Mouse (Mus musculus): ENCODE measurements around the gene Pdgfra. TPM values are rescaled to one million over a fixed set of nuclear protein-coding genes. Genes with fewer than 3 reads are reported as not detected.

The Pdgfra gene
- polyA plus RNA-seq, 1 experiment from 2014 or later, result 11.6 TPM

- Histone ChIP-seq H3K27ac (ENCODE audit: low read length) (no peak overlapping the region), H3K9me3 (replicated peaks; ENCODE audit: control insufficient read depth, low read length) (no peaks in the 10 kb centered on the region), H3K4me3 (ENCODE audit: low read length) (no peak overlapping the region), H3K9ac (ENCODE audit: low read length) (no peak overlapping the region), H3K4me1 (ENCODE audit: control insufficient read depth, insufficient read depth, low read length) (no peaks in the 10 kb centered on the region), H3K36me3 (ENCODE audit: control insufficient read depth, insufficient read depth) (no peaks in the 10 kb centered on the region), H3K4me2 (ENCODE audit: low read depth, low read length) (no peak overlapping the region), H3K27me3 (ENCODE audit: control insufficient read depth, insufficient read depth, low read length) (no peaks in the 10 kb centered on the region)
- 86% methylated on average over 6 of the region's 6 CpGs for WGBS
- ATAC-seq (replicated peaks; ENCODE audit: extremely low read depth, insufficient read depth, low FRiP score), result no peak
Measured at GRCm38 (mm10) chr5:75161586-75161985, 9.5 kb downstream of the Pdgfra start.

DNA sequence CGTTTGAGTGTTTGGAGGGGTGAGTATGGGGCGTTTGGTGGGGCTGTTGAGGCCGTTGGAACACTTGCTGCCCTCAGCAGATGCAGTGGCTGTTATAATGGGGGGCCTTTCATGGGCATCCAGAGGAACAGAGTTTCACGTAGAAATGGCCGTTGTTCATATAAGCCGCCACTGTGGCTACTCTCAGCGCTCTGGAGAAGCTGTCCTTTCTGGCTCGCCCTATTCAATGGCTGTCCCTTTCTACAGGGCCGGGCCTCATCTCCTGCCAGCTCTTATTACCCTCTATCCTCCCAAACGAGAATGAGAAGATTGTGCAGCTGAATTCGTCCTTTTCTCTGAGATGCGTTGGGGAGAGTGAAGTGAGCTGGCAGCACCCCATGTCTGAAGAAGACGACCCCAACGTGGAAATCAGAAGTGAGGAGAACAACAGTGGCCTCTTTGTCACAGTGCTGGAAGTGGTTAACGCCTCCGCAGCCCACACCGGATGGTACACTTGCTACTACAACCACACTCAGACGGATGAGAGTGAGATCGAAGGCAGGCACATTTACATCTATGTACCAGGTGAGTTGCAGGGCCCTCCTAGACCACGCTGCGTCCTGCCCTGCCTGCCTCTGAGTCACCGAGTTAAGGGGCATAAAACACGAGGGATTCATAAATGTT is 11.3 kb downstream of the Pdgfra start:
- no peak overlapping the region for H3K9ac ChIP-seq (ENCODE audit: low read length)
- 82% methylated on average over 23 of the region's 23 CpGs for WGBS
- no peaks in the 10 kb centered on the region for H3K27me3 ChIP-seq (ENCODE audit: control insufficient read depth, insufficient read depth, low read length)
- H3K27ac ChIP-seq (ENCODE audit: low read length), result no peak overlapping the region
- no peak overlapping the region for H3K4me3 ChIP-seq (ENCODE audit: low read length)
- H3K36me3 ChIP-seq (ENCODE audit: control insufficient read depth, insufficient read depth), result no peaks in the 10 kb centered on the region
- no peaks in the 10 kb centered on the region for H3K9me3 ChIP-seq (replicated peaks; ENCODE audit: control insufficient read depth, low read length)
- H3K4me1 ChIP-seq (ENCODE audit: control insufficient read depth, insufficient read depth, low read length), result no peaks in the 10 kb centered on the region
- no peak for ATAC-seq (replicated peaks; ENCODE audit: extremely low read depth, insufficient read depth, low FRiP score)
- H3K4me2 ChIP-seq (ENCODE audit: low read depth, low read length), result no peak overlapping the region

- H3K9me3 ChIP-seq (replicated peaks; ENCODE audit: control insufficient read depth, low read length), result no peaks in the 10 kb centered on the region
- H3K36me3 ChIP-seq (ENCODE audit: control insufficient read depth, insufficient read depth), result no peaks in the 10 kb centered on the region
- no peaks in the 10 kb centered on the region for H3K4me1 ChIP-seq (ENCODE audit: control insufficient read depth, insufficient read depth, low read length)
- H3K27ac ChIP-seq (ENCODE audit: low read length), result no peak overlapping the region
- no peak for ATAC-seq (replicated peaks; ENCODE audit: extremely low read depth, insufficient read depth, low FRiP score)
- H3K9ac ChIP-seq (ENCODE audit: low read length), result no peak overlapping the region
- no peak overlapping the region for H3K4me2 ChIP-seq (ENCODE audit: low read depth, low read length)
- H3K4me3 ChIP-seq (ENCODE audit: low read length), result no peak overlapping the region
- WGBS, result 76% methylated on average over 4 of the region's 4 CpGs
- no peaks in the 10 kb centered on the region for H3K27me3 ChIP-seq (ENCODE audit: control insufficient read depth, insufficient read depth, low read length)
Measured at GRCm38 (mm10) chr5:75164688-75165087, 12.6 kb downstream of the Pdgfra start.

DNA sequence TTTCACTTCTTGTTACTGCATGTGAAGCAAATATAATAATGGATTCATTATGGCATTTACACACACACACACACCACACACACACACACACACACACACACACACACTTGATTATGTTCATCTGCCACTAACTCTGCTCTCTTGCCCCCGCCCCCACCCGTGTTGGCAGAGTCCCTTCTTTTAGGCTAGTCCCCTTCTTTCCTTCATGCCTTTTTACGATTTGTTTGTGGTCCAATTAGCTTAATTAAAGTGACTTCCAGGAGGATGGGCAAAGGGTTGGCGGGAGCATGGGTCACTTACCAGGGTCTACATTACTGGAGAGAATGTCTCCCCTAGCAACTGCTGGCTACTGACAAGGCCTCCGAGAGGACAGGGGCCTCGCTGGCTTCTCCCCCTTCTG is 17.7 kb downstream of the Pdgfra start:
- H3K4me3 ChIP-seq (ENCODE audit: low read length), result no peak overlapping the region
- ATAC-seq (replicated peaks; ENCODE audit: extremely low read depth, insufficient read depth, low FRiP score), result no peak
- H3K4me2 ChIP-seq (ENCODE audit: low read depth, low read length), result no peak overlapping the region
- H3K27ac ChIP-seq (ENCODE audit: low read length), result no peak overlapping the region
- no peaks in the 10 kb centered on the region for H3K36me3 ChIP-seq (ENCODE audit: control insufficient read depth, insufficient read depth)
- no peak overlapping the region for H3K9ac ChIP-seq (ENCODE audit: low read length)
- no peaks in the 10 kb centered on the region for H3K27me3 ChIP-seq (ENCODE audit: control insufficient read depth, insufficient read depth, low read length)
- H3K9me3 ChIP-seq (replicated peaks; ENCODE audit: control insufficient read depth, low read length), result no peaks in the 10 kb centered on the region
- WGBS, result 85% methylated on average over 6 of the region's 6 CpGs
- no peaks in the 10 kb centered on the region for H3K4me1 ChIP-seq (ENCODE audit: control insufficient read depth, insufficient read depth, low read length)

- ATAC-seq (replicated peaks; ENCODE audit: extremely low read depth, insufficient read depth, low FRiP score), result no peak
- Histone ChIP-seq H3K4me3 (ENCODE audit: low read length) (no peak overlapping the region), H3K9ac (ENCODE audit: low read length) (no peak overlapping the region)
Measured at GRCm38 (mm10) chr5:75171859-75172258, 19.8 kb downstream of the Pdgfra start.

GRCm38 (mm10) chr5:75179249-75179648 is 27.2 kb downstream of the Pdgfra start:
- H3K36me3 ChIP-seq (ENCODE audit: control insufficient read depth, insufficient read depth), result peaks cover 3% of the 10 kb centered on the region; the same call in 1 of the 2 replicates
- 83% methylated on average over 10 of the region's 10 CpGs for WGBS

More at GRCm38 (mm10) chr5:75171859-75172258, 19.8 kb downstream of the Pdgfra start:
- H3K36me3 ChIP-seq (ENCODE audit: control insufficient read depth, insufficient read depth), result no peaks in the 10 kb centered on the region
- H3K4me2 ChIP-seq (ENCODE audit: low read depth, low read length), result no peak overlapping the region
- H3K27me3 ChIP-seq (ENCODE audit: control insufficient read depth, insufficient read depth, low read length), result no peaks in the 10 kb centered on the region
- H3K9me3 ChIP-seq (replicated peaks; ENCODE audit: control insufficient read depth, low read length), result no peaks in the 10 kb centered on the region
- no peak overlapping the region for H3K27ac ChIP-seq (ENCODE audit: low read length)
- 85% methylated on average over 10 of the region's 10 CpGs for WGBS
- no peaks in the 10 kb centered on the region for H3K4me1 ChIP-seq (ENCODE audit: control insufficient read depth, insufficient read depth, low read length)

GRCm38 (mm10) chr5:75179726-75180290 is 27.7 kb downstream of the Pdgfra start:
- H3K9me3 ChIP-seq (replicated peaks; ENCODE audit: control insufficient read depth, low read length), result no peaks in the 10 kb centered on the region
- WGBS, result 87% methylated on average over 12 of the region's 12 CpGs

More at GRCm38 (mm10) chr5:75179249-75179648, 27.2 kb downstream of the Pdgfra start:
- no peak overlapping the region for H3K27ac ChIP-seq (ENCODE audit: low read length)
- no peak overlapping the region for H3K4me2 ChIP-seq (ENCODE audit: low read depth, low read length)
- H3K9ac ChIP-seq (ENCODE audit: low read length), result no peak overlapping the region
- peaks cover 8% of the 10 kb centered on the region for H3K4me1 ChIP-seq (ENCODE audit: control insufficient read depth, insufficient read depth, low read length)
- no peak for ATAC-seq (replicated peaks; ENCODE audit: extremely low read depth, insufficient read depth, low FRiP score)
- H3K27me3 ChIP-seq (ENCODE audit: control insufficient read depth, insufficient read depth, low read length), result no peaks in the 10 kb centered on the region
- H3K4me3 ChIP-seq (ENCODE audit: low read length), result no peak overlapping the region
- H3K9me3 ChIP-seq (replicated peaks; ENCODE audit: control insufficient read depth, low read length), result no peaks in the 10 kb centered on the region

GRCm38 (mm10) chr5:75183653-75184052 is 31.6 kb downstream of the Pdgfra start:
- H3K36me3 ChIP-seq (ENCODE audit: control insufficient read depth, insufficient read depth), result peaks cover 3% of the 10 kb centered on the region; the same call in 1 of the 2 replicates
- H3K27ac ChIP-seq (ENCODE audit: low read length), result 0 out of 2 replicates have a peak overlapping the region, but pooled peaks have one; percentile 14
- H3K4me2 ChIP-seq (ENCODE audit: low read depth, low read length), result no peak overlapping the region
- H3K9ac ChIP-seq (ENCODE audit: low read length), result no peak overlapping the region
- H3K27me3 ChIP-seq (ENCODE audit: control insufficient read depth, insufficient read depth, low read length), result no peaks in the 10 kb centered on the region
- H3K4me1 ChIP-seq (ENCODE audit: control insufficient read depth, insufficient read depth, low read length), result peaks cover 9% of the 10 kb centered on the region
- H3K4me3 ChIP-seq (ENCODE audit: low read length), result no peak overlapping the region
- no peak for ATAC-seq (replicated peaks; ENCODE audit: extremely low read depth, insufficient read depth, low FRiP score)
- 74% methylated on average over 6 of the region's 6 CpGs for WGBS
- no peaks in the 10 kb centered on the region for H3K9me3 ChIP-seq (replicated peaks; ENCODE audit: control insufficient read depth, low read length)

More at GRCm38 (mm10) chr5:75179726-75180290, 27.7 kb downstream of the Pdgfra start:
- H3K9ac ChIP-seq (ENCODE audit: low read length), result no peak overlapping the region
- H3K27ac ChIP-seq (ENCODE audit: low read length), result no peak overlapping the region
- peaks cover 3% of the 10 kb centered on the region; the same call in 1 of the 2 replicates for H3K36me3 ChIP-seq (ENCODE audit: control insufficient read depth, insufficient read depth)
- no peak overlapping the region for H3K4me3 ChIP-seq (ENCODE audit: low read length)
- no peaks in the 10 kb centered on the region for H3K27me3 ChIP-seq (ENCODE audit: control insufficient read depth, insufficient read depth, low read length)
- H3K4me1 ChIP-seq (ENCODE audit: control insufficient read depth, insufficient read depth, low read length), result peaks cover 9% of the 10 kb centered on the region
- ATAC-seq (replicated peaks; ENCODE audit: extremely low read depth, insufficient read depth, low FRiP score), result no peak
- H3K4me2 ChIP-seq (ENCODE audit: low read depth, low read length), result no peak overlapping the region

DNA sequence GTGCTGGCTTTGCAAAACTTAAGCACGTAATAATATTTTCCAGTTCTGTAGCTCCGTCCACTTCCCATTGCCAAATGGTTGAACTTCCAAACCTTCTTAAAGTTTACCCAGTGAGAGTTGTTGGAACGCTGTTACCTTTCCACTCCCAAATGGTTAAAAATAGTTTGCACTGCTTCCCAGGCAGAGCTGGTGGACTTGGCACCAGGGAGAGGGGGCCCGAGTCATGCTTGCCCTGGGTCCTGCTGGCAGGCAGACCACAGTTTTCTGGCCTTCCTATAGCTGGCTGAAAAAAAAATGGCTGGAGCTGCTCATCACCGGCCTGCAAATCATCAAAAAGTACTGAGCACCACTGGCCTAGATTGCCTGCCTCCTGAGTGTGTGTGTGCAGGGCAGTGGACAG is 32.0 kb downstream of the Pdgfra start:
- Histone ChIP-seq H3K4me1 (ENCODE audit: control insufficient read depth, insufficient read depth, low read length) (peaks cover 9% of the 10 kb centered on the region), H3K27me3 (ENCODE audit: control insufficient read depth, insufficient read depth, low read length) (no peaks in the 10 kb centered on the region), H3K4me3 (ENCODE audit: low read length) (no peak overlapping the region), H3K36me3 (ENCODE audit: control insufficient read depth, insufficient read depth) (peaks cover 3% of the 10 kb centered on the region; the same call in 1 of the 2 replicates), H3K4me2 (ENCODE audit: low read depth, low read length) (no peak overlapping the region), H3K9ac (ENCODE audit: low read length) (no peak overlapping the region), H3K9me3 (replicated peaks; ENCODE audit: control insufficient read depth, low read length) (no peaks in the 10 kb centered on the region), H3K27ac (ENCODE audit: low read length) (peak overlapping the region; percentile 57; the same call in 1 of the 2 replicates)
- 56% methylated on average over 5 of the region's 5 CpGs for WGBS
- ATAC-seq (replicated peaks; ENCODE audit: extremely low read depth, insufficient read depth, low FRiP score), result peak; percentile 39; the same call in 1 of the 2 replicates
